Mouse (Mus musculus) cerebellum, adult 2 months (tissue): ENCODE data around the gene Gm7029.

ENCODE experiments used
- CTCF ChIP-seq: fragments of 200-500 bp; IDR thresholded peaks from 2 replicates; pipeline ENCODE4 v1.5.1; 2011; ENCODE audit warnings: low read depth, mild to moderate bottlenecking, control low read depth, low read length, moderate library complexity, borderline replicate concordance; ENCODE audit not compliant: insufficient read depth
- POLR2A ChIP-seq: fragments of 200-500 bp; IDR thresholded peaks from 2 replicates; pipeline ENCODE4 v1.6.1; 2011; ENCODE audit warnings: low read length, control low read depth, borderline replicate concordance; ENCODE audit not compliant: insufficient read depth

DNA sequence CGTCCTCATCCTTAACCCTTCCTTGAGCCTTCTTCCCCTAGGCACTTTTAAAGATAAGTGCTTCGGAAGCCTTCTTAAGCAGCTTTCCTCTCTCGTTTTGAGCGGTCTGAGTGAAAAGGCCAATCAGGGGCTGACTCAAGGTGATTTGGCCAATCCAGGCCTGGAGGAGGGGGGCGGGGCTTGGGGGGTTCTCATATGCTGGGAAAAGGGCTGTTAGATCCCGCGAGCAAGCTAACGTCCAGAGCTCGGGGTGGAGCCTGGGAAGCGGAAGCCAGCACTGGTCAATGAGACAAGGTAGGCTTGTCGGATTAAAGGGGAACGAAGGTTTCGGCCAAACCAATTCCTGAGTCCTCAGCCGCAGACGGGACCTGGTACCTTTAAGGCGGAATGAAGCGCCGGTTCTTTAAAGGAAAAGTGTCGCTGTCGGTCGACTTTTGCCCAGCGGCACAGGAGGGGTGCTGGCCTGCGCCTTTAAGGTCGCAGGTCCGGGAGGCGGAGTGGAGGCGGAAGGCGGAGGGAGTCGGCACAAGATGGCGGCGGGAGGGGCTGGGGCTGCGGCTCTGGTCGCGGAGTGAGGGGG is 42.1 kb downstream of the Gm7029 start, which contains the start of the genes Tapbp and Zbtb22:
- no peak for TF ChIP-seq POLR2A
- TF ChIP-seq CTCF: no peak
